Mouse (Mus musculus) megakaryocyte progenitor cell, adult 5-6 weeks (primary cell): ENCODE results near the gene Ncf1. TPM values are rescaled to one million over a fixed set of nuclear protein-coding genes. Genes with fewer than 3 reads are reported as not detected.

Experiments used
- total RNA-seq, 2 experiments: library from RNA; stranded (forward) in 1 of 2; stranded (reverse) in 1 of 2; fragments of 157-497, 149-512 nt in 1 of 2; fragments of 200-1000 nt in 1 of 2; gene quantifications; 2 replicates each; pipeline versions ENCODE4 v1.2.3 to v1.2.4; 2015 to 2017

Ncf1 gene
- total RNA-seq, 2 experiments from 2014 or later = 139 to 185 TPM

Other genes with a start within 250 kb of the Ncf1 start
- 2.7 and 2.8 TPM in 2 replicates for gene Castor2, start 129.9 kb downstream of the Ncf1 start, total RNA-seq (2015)
- gene Castor2, start 129.9 kb downstream of the Ncf1 start, total RNA-seq (2017) = 0.54 and 0.57 TPM in 2 replicates
- gene Rcc1l, start 52.9 kb downstream of the Ncf1 start, total RNA-seq (2015) = 10.6 and 11.1 TPM in 2 replicates
- gene Rcc1l, start 52.9 kb downstream of the Ncf1 start, total RNA-seq (2017) = 8.8 and 10.2 TPM in 2 replicates
- gene Gtf2ird2, start 45.6 kb downstream of the Ncf1 start, total RNA-seq (2015) = 4.2 TPM in 2 replicates
- 4.2 and 4.7 TPM in 2 replicates for gene Gtf2ird2, start 45.6 kb downstream of the Ncf1 start, total RNA-seq (2017)
- 89.9 and 91.0 TPM in 2 replicates for gene Gtf2i, start 85.1 kb upstream of the Ncf1 start, total RNA-seq (2015)
- 46.6 and 54.0 TPM in 2 replicates for gene Gtf2i, start 85.1 kb upstream of the Ncf1 start, total RNA-seq (2017)
- 21.9 and 28.4 TPM in 2 replicates for gene Gtf2ird1, start 227.1 kb upstream of the Ncf1 start, total RNA-seq (2015)
- gene Gtf2ird1, start 227.1 kb upstream of the Ncf1 start, total RNA-seq (2017) = 14.5 and 18.2 TPM in 2 replicates